Comparison of ENCODE assay signal across 14 mouse cellular contexts in genomic region chr6:31323228-31324190, GRCm38 (mm10).
"Had no signal": no experiment of that assay in that cellular context is flagged by ENCODE, and none has a peak within 500 bp of the region (broad histone marks: within the 10 kb centered on the region; RNA-seq: fewer than 3 reads in every experiment).

No protein-coding gene starts in this region.

- H3K9me3 ChIP-seq: limb, embryonic 10.5 days; liver, embryonic 13.5 days; lung, embryonic 15.5 days; megakaryocyte, embryonic 14.5 days; neural tube, embryonic 15.5 days had no signal

- H3K4me3 ChIP-seq: limb, embryonic 10.5 days; liver, embryonic 13.5 days; lung, embryonic 15.5 days; megakaryocyte, embryonic 14.5 days; myocyte; neural tube, embryonic 15.5 days had no signal

- H3K4me2 ChIP-seq: liver, embryonic 13.5 days; lung, embryonic 15.5 days; neural tube, embryonic 15.5 days had no signal

- H3K9ac ChIP-seq: liver, embryonic 13.5 days; liver, postnatal 0 days; lung, embryonic 15.5 days; neural tube, embryonic 15.5 days had no signal

- DNase-seq: kidney, adult 18-20 months; kidney, postnatal 25 days; layer of hippocampus, adult 9-11 months; liver, embryonic 13.5 days; liver, postnatal 0 days; lung, postnatal 14 days; thymus, postnatal 4 days had no signal

- H3K36me3 ChIP-seq: limb, embryonic 10.5 days; liver, embryonic 13.5 days; lung, embryonic 15.5 days; neural tube, embryonic 15.5 days had no signal

- H3K27me3 ChIP-seq: lung, embryonic 15.5 days; neural tube, embryonic 15.5 days had no signal

- H3K27ac ChIP-seq: limb, embryonic 10.5 days; lung, embryonic 15.5 days; macrophage; neural tube, embryonic 15.5 days; stomach, postnatal 0 days had no signal

- ATAC-seq: liver, postnatal 0 days had no signal
